Mouse (Mus musculus): ENCODE results near the gene Cep170b. TPM values are rescaled to one million over a fixed set of nuclear protein-coding genes. Genes with fewer than 3 reads are reported as not detected.
A peak's percentile ranks its signal among the peaks of the same experiment; 100 is the strongest.

Cep170b gene
- polyA plus RNA-seq, 1 experiment from 2014 or later: 92.1 TPM

DNA sequence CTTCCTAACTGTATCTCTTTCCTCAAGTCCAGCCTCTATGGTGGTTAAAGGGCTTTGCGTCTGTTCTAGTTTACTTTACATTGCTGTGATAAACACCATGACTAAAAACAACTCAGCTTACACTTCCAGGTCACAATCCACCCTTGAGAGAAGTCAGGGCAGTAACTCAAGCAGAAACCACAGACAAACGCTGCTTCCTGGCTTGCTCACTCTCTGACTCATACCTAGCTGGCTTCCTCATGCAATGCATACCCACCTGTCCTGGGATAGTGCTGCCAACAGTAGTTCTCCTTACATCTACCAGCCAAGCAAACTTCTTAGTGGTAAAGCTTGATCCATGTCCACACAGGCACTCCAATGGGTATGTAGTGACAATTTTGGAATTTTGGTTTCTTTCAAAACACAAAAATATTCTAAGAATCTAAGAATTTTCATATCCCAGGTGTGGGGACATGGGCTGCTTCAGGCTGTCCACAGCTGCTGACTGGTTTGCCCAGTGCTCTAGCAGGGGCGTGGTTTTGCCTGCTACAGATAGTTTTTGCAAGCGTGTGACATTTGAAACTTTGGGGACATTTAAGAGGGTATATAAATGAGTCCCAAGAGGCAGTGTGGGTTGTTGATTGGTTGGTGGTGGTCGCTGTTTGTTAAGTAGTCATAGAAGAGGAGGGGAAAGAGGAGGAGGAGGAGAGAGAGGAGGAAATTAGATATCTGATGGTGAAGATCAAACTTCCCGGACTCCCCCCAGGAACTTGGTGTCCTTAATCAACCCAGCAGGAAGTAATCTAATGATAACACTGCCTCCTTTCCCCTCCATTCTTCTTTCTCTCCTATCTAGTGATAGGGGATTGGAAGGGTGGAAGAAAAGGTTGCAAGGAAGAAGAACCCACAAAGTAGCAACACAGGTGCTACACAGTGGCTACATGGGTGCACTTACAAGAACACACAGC is 17.6 kb upstream of the Cep170b start:
- in situ Hi-C loops (cut with MboI; ENCODE audit: low pct_unique_long_range_greater_than_20kb): no loop called here
- CTCF ChIA-PET: no interaction called here

GRCm38 (mm10) chr12:112706704-112707572 is 13.3 kb upstream of the Cep170b start:
- DNase-seq (ENCODE audit: low read depth, low spot score) (no peak), ATAC-seq (peak; percentile 38)
- in situ Hi-C loops (cut with MboI; ENCODE audit: low pct_unique_long_range_greater_than_20kb): loop anchor here (5.0 kb wide), 1 partner anchor 55 kb away; no protein-coding TSS in a partner anchor
- peak; percentile 96 for TF ChIP-seq CTCF (IDR thresholded peaks at IDR 0.05)
- ChIA-PET CTCF (interaction anchor here (0.7 to 1.4 kb wide), 9 partner anchors 8 to 116 kb away, joined by 3 to 6 read pairs (median 4); partner anchors contain the start of gene Akt1), POLR2A (interaction anchor here (1.2 kb wide), 1 partner anchor 29 kb away, joined by 3 read pairs; the partner anchor contains the start of gene Zbtb42)
- peaks cover 4% of the 10 kb centered on the region for H3K27me3 ChIP-seq

More for the DNA sequence above, 17.6 kb upstream of the Cep170b start:
- TF ChIP-seq CTCF (IDR thresholded peaks at IDR 0.05): no peak
- DNase-seq (ENCODE audit: low read depth, low spot score) (no peak), ATAC-seq (peak; percentile 71)
- H3K27me3 ChIP-seq: no peaks in the 10 kb centered on the region
- POLR2A ChIA-PET: interaction anchor here (1.2 kb wide), 1 partner anchor 13 kb away, joined by 3 read pairs; no protein-coding TSS in a partner anchor

DNA sequence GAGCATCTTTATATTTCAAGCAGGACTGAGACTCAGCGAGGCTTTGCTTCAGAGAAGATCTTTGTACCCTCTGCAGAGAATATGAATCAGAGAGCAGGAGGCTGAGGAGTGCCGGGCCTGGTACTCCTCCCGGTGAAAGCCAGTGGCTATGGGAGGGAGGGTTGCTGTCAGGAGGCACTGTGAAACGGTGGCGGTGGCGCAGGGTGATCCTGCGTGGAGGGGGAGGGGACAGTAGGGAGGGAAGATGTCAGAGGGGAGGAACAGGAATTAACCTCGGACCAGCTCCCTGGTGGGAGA is 12.7 kb upstream of the Cep170b start:
- CTCF ChIA-PET: interaction anchor here (1.0 to 1.4 kb wide), 4 partner anchors 8 to 33 kb away, joined by 3 to 6 read pairs (median 4); partner anchors contain the start of gene Akt1
- ATAC-seq: no peak
- no peak for TF ChIP-seq CTCF (IDR thresholded peaks at IDR 0.05)
- in situ Hi-C loops (cut with MboI; ENCODE audit: low pct_unique_long_range_greater_than_20kb): loop anchor here (5.0 kb wide), 1 partner anchor 55 kb away; no protein-coding TSS in a partner anchor
- H3K27me3 ChIP-seq: peaks cover 4% of the 10 kb centered on the region
- POLR2A ChIA-PET: interaction anchor here (1.2 kb wide), 1 partner anchor 29 kb away, joined by 3 read pairs; the partner anchor contains the start of gene Zbtb42
- DNase-seq (ENCODE audit: low read depth, low spot score): no peak

DNA sequence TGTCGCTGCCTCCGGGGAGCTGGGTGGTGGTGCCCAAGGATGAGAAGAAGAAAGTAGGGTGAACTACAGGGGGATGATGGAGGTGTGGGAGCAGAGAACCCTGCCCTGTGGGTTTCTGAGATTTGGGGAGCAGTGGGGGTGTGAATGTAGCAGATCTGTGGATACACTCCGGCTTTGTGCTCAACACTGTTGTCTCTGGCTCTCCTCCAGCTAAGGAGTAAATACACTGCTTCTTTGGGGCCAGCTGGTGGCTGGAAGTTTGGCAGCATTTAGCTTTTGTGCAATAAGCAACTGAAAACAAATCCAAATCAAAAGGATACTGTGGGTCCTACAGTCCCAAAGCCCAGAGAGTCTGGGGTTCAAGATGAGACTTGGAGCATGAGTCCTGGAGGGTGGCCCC is 6.3 kb upstream of the Cep170b start:
- in situ Hi-C loops (cut with MboI; ENCODE audit: low pct_unique_long_range_greater_than_20kb): no loop called here
- no peak for TF ChIP-seq CTCF (IDR thresholded peaks at IDR 0.05)
- DNase-seq (ENCODE audit: low read depth, low spot score): no peak
- POLR2A ChIA-PET: no interaction called here
- peak; percentile 35 for ATAC-seq
- H3K27me3 ChIP-seq: peaks cover 3% of the 10 kb centered on the region
- CTCF ChIA-PET: interaction anchor here (1.0 kb wide), 1 partner anchor 39 kb away, joined by 3 read pairs; the partner anchor contains the start of gene Akt1

GRCm38 (mm10) chr12:112717140-112717539 is 3.1 kb upstream of the Cep170b start:
- no peak for TF ChIP-seq CTCF (IDR thresholded peaks at IDR 0.05)
- POLR2A ChIA-PET: no interaction called here
- in situ Hi-C loops (cut with MboI; ENCODE audit: low pct_unique_long_range_greater_than_20kb): no loop called here
- H3K27me3 ChIP-seq: no peaks in the 10 kb centered on the region
- CTCF ChIA-PET: interaction anchor here (0.8 to 1.1 kb wide), 2 partner anchors 10 to 13 kb away, joined by 3 read pairs; no protein-coding TSS in a partner anchor
- no peak for DNase-seq (ENCODE audit: low read depth, low spot score)
- ATAC-seq: no peak

GRCm38 (mm10) chr12:112718995-112719394 is 1.3 kb upstream of the Cep170b start:
- TF ChIP-seq CTCF (IDR thresholded peaks at IDR 0.05): no peak
- ChIA-PET POLR2A (interaction anchor here (0.7 kb wide), 1 partner anchor 14 kb away, joined by 7 read pairs; no protein-coding TSS in a partner anchor), CTCF (no interaction called here)
- H3K27me3 ChIP-seq: no peaks in the 10 kb centered on the region
- in situ Hi-C loops (cut with MboI; ENCODE audit: low pct_unique_long_range_greater_than_20kb): no loop called here
- DNase-seq (ENCODE audit: low read depth, low spot score) (no peak), ATAC-seq (no peak)

GRCm38 (mm10) chr12:112720890-112721423 is 702 bp downstream of the Cep170b start:
- CTCF ChIA-PET: interaction anchor here (1.5 kb wide), 1 partner anchor 49 kb away, joined by 3 read pairs; no protein-coding TSS in a partner anchor
- no peaks in the 10 kb centered on the region for H3K27me3 ChIP-seq
- in situ Hi-C loops (cut with MboI; ENCODE audit: low pct_unique_long_range_greater_than_20kb): no loop called here
- TF ChIP-seq CTCF (IDR thresholded peaks at IDR 0.05): no peak
- POLR2A ChIA-PET: interaction anchor here (1.1 kb wide), 1 partner anchor 46 kb away, joined by 3 read pairs; the partner anchor contains the start of gene Akt1
- DNase-seq (ENCODE audit: low read depth, low spot score): no peak
- ATAC-seq: peak; percentile 26

DNA sequence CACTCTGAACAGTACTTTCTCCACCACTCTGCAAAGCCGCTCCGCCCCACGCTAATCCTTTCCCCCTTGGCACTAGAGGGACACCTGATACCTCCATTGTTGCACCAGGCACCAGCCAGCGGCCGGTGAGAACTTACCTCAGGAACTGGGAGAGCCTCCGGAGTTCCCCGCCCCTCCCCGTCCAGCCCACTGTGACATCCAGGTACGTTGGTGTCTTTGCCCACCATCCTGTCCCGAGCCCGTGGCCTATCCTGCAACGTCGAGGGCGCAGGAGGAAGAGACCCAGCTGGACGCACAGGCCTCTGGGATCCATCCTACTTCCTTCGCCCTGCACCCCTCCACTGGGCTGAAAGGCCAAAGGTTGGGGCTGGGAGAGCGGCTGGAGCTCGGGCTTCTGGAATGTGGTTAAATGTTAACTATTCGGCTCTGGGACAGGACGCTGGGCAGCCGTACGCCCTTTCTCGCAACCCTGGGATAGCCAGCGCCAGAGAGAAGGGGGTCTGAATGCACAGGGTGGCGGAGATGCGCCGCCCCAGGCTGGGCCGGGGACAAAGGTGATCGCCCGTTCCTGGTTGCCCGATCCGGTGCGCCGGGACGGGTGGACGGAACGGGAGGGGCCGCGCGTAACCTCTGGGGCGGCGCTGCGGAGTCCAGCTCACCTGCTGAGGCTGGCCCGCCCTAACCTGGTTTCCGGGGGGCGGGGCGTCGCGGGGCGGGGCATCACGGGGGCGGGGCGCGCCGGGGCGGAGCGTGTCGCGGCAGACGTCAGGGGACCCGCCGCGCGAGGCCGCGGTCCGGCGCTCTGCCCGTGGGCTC is 1.4 kb downstream of the Cep170b start:
- H3K27me3 ChIP-seq: no peaks in the 10 kb centered on the region
- POLR2A ChIA-PET: interaction anchor here (1.1 kb wide), 1 partner anchor 47 kb away, joined by 3 read pairs; the partner anchor contains the start of gene Akt1
- in situ Hi-C loops (cut with MboI; ENCODE audit: low pct_unique_long_range_greater_than_20kb): no loop called here
- CTCF ChIA-PET: interaction anchor here (1.5 kb wide), 1 partner anchor 49 kb away, joined by 3 read pairs; no protein-coding TSS in a partner anchor
- TF ChIP-seq CTCF (IDR thresholded peaks at IDR 0.05): no peak
- ATAC-seq: peak; percentile 63
- no peak for DNase-seq (ENCODE audit: low read depth, low spot score)

Measured in Patski (cell line).